Mouse (Mus musculus) hindbrain, embryonic 14.5 days (tissue): Measurements from ENCODE around the gene Exosc10. TPM values are rescaled to one million over a fixed set of nuclear protein-coding genes. Genes with fewer than 3 reads are reported as not detected.

Source experiments
- ATAC-seq: fragments of 200-750 bp; cut with Nextera tagmentation; 2 replicates; pipeline ENCODE4 v1.8.0; 2017; ENCODE audit warnings: moderate number of reproducible peaks, mild to moderate bottlenecking, moderate TSS enrichment, moderate library complexity; ENCODE audit not compliant: low FRiP score
- DNase-seq: peaks from one replicate; pipeline ENCODE4 v3.0.0-alpha.2; 2015; ENCODE audit warnings: low spot score
- H3K27ac ChIP-seq: fragments of 300-500 bp; sonication (generic); 2 replicates; pipeline ENCODE4 v1.5.1; 2014; ENCODE audit warnings: mild to moderate bottlenecking, moderate library complexity
- H3K27me3 ChIP-seq: fragments of 300-500 bp; sonication (generic); 2 replicates; pipeline ENCODE4 v1.6.1; 2014; ENCODE audit warnings: mild to moderate bottlenecking, low read length, mixed read lengths; ENCODE audit not compliant: control insufficient read depth, insufficient read depth
- H3K36me3 ChIP-seq: fragments of 300-500 bp; sonication (generic); replicated peaks from 2 replicates; pipeline ENCODE4 v1.6.1; 2014; ENCODE audit not compliant: control insufficient read depth, insufficient read depth
- H3K4me1 ChIP-seq: fragments of 300-500 bp; sonication (generic); replicated peaks from 2 replicates; pipeline ENCODE4 v1.6.1; 2014; ENCODE audit warnings: antibody characterized with exemption, low read length, mixed read lengths; ENCODE audit not compliant: control insufficient read depth, insufficient read depth
- H3K4me2 ChIP-seq: fragments of 300-500 bp; sonication (generic); replicated peaks from 2 replicates; pipeline ENCODE4 v1.6.1; 2014; ENCODE audit warnings: mild to moderate bottlenecking, moderate library complexity
- H3K4me3 ChIP-seq: fragments of 300-500 bp; sonication (generic); replicated peaks from 2 replicates; pipeline ENCODE4 v1.5.1; 2014; ENCODE audit warnings: mild to moderate bottlenecking, low read length
- H3K9ac ChIP-seq: fragments of 300-500 bp; sonication (generic); 2 replicates; pipeline ENCODE4 v1.6.1; 2014
- H3K9me3 ChIP-seq: fragments of 300-500 bp; sonication (generic); 2 replicates; pipeline ENCODE4 v1.6.1; 2016; ENCODE audit warnings: low read length; ENCODE audit not compliant: control insufficient read depth
- WGBS: fragments of 180-500 bp; shearing (Covaris S2); extraction: QIAGEN DNeasy Blood & Tissue Kit; methylation state at CpG from one replicate; pipeline ENCODE4 v1.1.7; 2014; 5-methylcytosine and 5-hydroxymethylcytosine counted together
- polyA plus RNA-seq: library from polyadenylated mRNA; unstranded; fragments of >200 nt; fragmentation: Nextera tagmentation; extraction: Ambion mirVana; gene quantifications from 2 replicates; pipeline ENCODE4 v1.2.1, GENCODE M21; 2014

Gene Exosc10
- polyA plus RNA-seq, 1 experiment from 2014 or later: 85.9 TPM

DNA sequence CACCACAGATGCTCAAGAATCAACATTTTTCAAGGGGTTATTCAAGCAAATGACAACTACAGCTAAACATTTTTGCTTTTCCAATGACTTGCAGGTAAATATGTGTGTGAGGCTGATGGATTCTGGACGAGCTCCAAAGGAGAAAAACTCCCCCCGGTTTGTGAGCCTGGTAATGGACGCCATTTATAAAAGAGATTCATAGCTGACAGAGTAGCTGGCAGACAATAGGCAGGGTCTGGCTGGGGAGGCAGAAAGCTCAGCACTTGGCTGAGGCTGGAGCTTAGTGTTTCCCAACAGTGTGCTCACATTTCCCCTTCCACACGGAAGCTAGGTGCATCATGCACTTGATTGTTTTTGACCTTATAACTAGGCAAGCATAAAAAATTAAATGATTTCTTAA lies 54.3 kb downstream of the Exosc10 start:
- Histone ChIP-seq H3K4me1 (peaks cover 4% of the 10 kb centered on the region; the same call in 1 of the 2 replicates), H3K9ac (no peak overlapping the region), H3K27ac (peak overlapping the region; percentile 38), H3K4me2 (no peak overlapping the region), H3K27me3 (no peaks in the 10 kb centered on the region), H3K4me3 (no peak overlapping the region), H3K36me3 (peaks cover 53% of the 10 kb centered on the region), H3K9me3 (no peaks in the 10 kb centered on the region)
- no peak for DNase-seq
- 47% methylated on average over 4 of the region's 4 CpGs for WGBS
- no peak for ATAC-seq

GRCm38 (mm10) chr4:148613738-148614137 lies 55.5 kb downstream of the Exosc10 start:
- no peaks in the 10 kb centered on the region for H3K9me3 ChIP-seq
- H3K27ac ChIP-seq: 0 out of 2 replicates have a peak overlapping the region, but pooled peaks have one; percentile 20
- no peak overlapping the region for H3K4me2 ChIP-seq
- H3K4me1 ChIP-seq: peaks cover 4% of the 10 kb centered on the region; the same call in 1 of the 2 replicates
- H3K27me3 ChIP-seq: no peaks in the 10 kb centered on the region
- DNase-seq (no peak), ATAC-seq (no peak)
- 45% methylated on average over 9 of the region's 9 CpGs for WGBS
- peaks cover 62% of the 10 kb centered on the region for H3K36me3 ChIP-seq
- no peak overlapping the region for H3K4me3 ChIP-seq
- H3K9ac ChIP-seq: 0 out of 2 replicates have a peak overlapping the region, but pooled peaks have one; percentile 10

GRCm38 (mm10) chr4:148619805-148620204 lies 61.6 kb downstream of the Exosc10 start:
- WGBS: 83% methylated on average over 1 of the region's 1 CpGs
- Histone ChIP-seq H3K27me3 (no peaks in the 10 kb centered on the region), H3K36me3 (peaks cover 97% of the 10 kb centered on the region), H3K27ac (no peak overlapping the region), H3K9ac (no peak overlapping the region), H3K4me1 (peaks cover 11% of the 10 kb centered on the region), H3K4me3 (no peak overlapping the region), H3K9me3 (no peaks in the 10 kb centered on the region), H3K4me2 (no peak overlapping the region)
- ATAC-seq: no peak
- no peak for DNase-seq

DNA sequence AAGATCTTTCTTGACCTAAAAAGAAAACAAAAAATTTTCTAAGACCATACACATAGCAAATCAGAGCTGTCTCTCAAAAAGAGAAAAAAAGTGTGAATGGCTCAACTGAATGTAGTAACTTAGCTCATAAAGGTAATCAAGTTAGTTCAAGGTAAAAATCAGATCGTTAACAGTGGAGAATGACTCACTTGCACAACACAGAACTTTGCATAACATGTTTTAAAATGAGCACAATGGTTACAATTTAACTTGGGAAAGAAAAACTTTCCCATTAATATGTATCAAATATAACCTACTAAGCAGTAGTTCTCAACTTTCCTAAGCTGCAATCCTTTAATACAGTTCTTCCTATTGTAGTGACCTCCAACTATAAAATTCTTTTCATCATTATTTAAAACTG lies 62.5 kb downstream of the Exosc10 start:
- Histone ChIP-seq H3K36me3 (peaks cover 93% of the 10 kb centered on the region), H3K4me1 (peaks cover 17% of the 10 kb centered on the region), H3K4me2 (no peak overlapping the region), H3K27ac (no peak overlapping the region), H3K4me3 (no peak overlapping the region), H3K9ac (no peak overlapping the region), H3K27me3 (no peaks in the 10 kb centered on the region), H3K9me3 (no peaks in the 10 kb centered on the region)
- DNase-seq: no peak
- WGBS: 100% methylated on average over 1 of the region's 1 CpGs
- ATAC-seq: no peak

DNA sequence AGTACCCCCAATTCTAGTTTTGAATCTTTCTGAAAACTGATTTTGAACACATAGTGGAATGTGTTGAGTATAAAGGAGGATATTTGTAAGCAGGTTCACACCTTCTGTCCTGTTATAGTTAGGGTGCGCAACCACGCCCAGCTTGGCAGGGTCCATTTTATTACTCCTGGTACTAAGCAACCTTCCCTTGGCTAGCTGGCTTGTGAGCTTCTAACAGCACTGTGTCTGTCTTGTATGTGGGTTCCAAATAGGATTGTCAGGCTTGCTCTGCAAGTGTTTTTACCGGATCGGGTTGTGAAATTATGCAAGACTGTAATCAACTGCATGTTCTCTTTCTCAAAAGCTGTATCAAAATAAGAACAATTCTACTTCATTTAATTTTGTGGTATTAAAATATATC lies 64.3 kb downstream of the Exosc10 start:
- ATAC-seq (no peak), DNase-seq (no peak)
- Histone ChIP-seq H3K36me3 (peaks cover 75% of the 10 kb centered on the region), H3K4me3 (no peak overlapping the region), H3K4me1 (peaks cover 17% of the 10 kb centered on the region), H3K9me3 (no peaks in the 10 kb centered on the region), H3K4me2 (no peak overlapping the region), H3K9ac (no peak overlapping the region), H3K27me3 (no peaks in the 10 kb centered on the region), H3K27ac (no peak overlapping the region)
- WGBS: 97% methylated on average over 4 of the region's 4 CpGs

- peaks cover 67% of the 10 kb centered on the region for H3K36me3 ChIP-seq
Measured at GRCm38 (mm10) chr4:148623609-148624008, 65.4 kb downstream of the Exosc10 start.

DNA sequence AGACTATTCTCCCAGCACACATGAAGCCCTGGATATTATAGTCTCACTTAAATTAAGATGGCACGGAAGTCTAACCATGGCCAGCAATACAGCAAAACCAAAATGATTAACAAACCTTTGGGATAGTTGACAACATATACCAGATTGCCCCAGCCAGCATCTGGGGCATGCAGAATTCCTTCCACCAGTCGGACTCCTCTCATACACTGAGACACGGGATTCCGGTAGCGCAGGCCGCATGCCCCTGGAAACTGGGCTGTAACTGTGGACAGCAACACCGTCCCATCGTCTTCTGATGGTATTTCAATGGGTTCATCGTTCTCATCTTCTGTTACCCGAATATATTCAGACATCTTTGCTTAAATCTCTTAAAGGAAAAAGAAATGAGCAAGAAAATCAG lies 66.8 kb downstream of the Exosc10 start:
- no peaks in the 10 kb centered on the region for H3K9me3 ChIP-seq
- peaks cover 53% of the 10 kb centered on the region for H3K36me3 ChIP-seq
- H3K4me3 ChIP-seq: 0 out of 2 replicates have a peak overlapping the region, but pooled peaks have one; percentile 66
- ATAC-seq: no peak
- no peaks in the 10 kb centered on the region for H3K27me3 ChIP-seq
- H3K4me1 ChIP-seq: peaks cover 17% of the 10 kb centered on the region
- H3K9ac ChIP-seq: no peak overlapping the region
- no peak overlapping the region for H3K27ac ChIP-seq
- no peak for DNase-seq
- WGBS: 86% methylated on average over 10 of the region's 10 CpGs
- peak overlapping the region; percentile 90 for H3K4me2 ChIP-seq

More at GRCm38 (mm10) chr4:148623609-148624008, 65.4 kb downstream of the Exosc10 start:
- Histone ChIP-seq H3K27me3 (no peaks in the 10 kb centered on the region), H3K27ac (no peak overlapping the region), H3K4me2 (no peak overlapping the region), H3K9me3 (no peaks in the 10 kb centered on the region), H3K4me3 (no peak overlapping the region), H3K9ac (no peak overlapping the region), H3K4me1 (peaks cover 17% of the 10 kb centered on the region)
- ATAC-seq (no peak), DNase-seq (no peak)
- 91% methylated on average over 4 of the region's 4 CpGs for WGBS

DNA sequence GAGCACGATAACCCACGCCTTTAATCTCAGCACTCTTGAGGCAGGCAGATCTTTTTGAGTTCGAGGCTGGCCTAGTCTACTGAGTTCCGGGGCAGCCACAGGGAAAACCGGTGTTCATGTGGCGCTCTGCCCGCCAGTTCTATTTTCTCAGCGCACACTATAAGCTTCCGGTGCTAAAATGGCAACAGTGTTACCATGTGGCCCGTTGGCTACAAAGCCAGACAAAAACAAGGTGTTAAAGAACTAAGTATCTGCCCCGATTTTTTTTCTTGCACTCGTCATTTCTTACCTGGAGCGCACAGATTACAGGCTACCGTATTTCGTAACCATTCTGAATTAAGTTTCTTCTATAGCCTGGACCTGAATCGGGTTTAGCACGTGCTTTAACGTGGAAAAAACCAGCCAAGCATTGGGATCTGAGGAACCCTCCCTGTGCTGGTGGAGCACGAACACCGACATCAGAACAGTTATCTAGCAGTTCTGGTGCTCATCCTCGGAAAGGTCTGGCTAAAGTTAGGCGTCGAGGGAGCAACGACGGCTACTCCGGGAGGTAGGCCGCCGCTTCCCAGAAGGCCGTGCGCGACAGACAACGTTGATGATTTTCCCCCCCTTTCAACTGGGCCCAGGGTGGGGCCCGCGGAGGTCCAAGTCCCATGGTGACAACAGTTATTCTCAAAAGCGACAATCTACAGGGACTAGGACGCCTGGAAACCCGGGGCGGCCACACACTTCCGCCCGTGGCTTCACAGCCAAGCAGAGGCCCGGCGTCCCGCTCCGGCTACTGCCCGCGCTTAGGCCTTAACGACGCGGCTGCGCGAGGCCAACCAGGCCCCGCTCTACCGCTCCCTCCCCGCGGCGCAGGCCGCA lies 67.8 kb downstream of the Exosc10 start:
- H3K4me3 ChIP-seq: peak overlapping the region; percentile 66
- peak overlapping the region; percentile 83 for H3K9ac ChIP-seq
- H3K9me3 ChIP-seq: no peaks in the 10 kb centered on the region
- DNase-seq (peak; percentile 49), ATAC-seq (peak; percentile 71)
- H3K36me3 ChIP-seq: peaks cover 43% of the 10 kb centered on the region
- WGBS: under 1% methylated on average over 57 of the region's 57 CpGs
- H3K27ac ChIP-seq: peak overlapping the region; percentile 91
- H3K4me2 ChIP-seq: peak overlapping the region; percentile 90
- peaks cover 17% of the 10 kb centered on the region for H3K4me1 ChIP-seq
- H3K27me3 ChIP-seq: no peaks in the 10 kb centered on the region

- ATAC-seq (peak; percentile 96), DNase-seq (peak; percentile 97)
- Histone ChIP-seq H3K9ac (peak within 1 kb of the TSS; percentile 83), H3K9me3 (no peaks in the 10 kb centered on the region), H3K27me3 (no peaks in the 10 kb centered on the region), H3K4me2 (peak within 1 kb of the TSS; percentile 90), H3K4me3 (peak within 1 kb of the TSS; percentile 66), H3K4me1 (peaks cover 17% of the 10 kb centered on the region), H3K27ac (peak within 1 kb of the TSS; percentile 91), H3K36me3 (peaks cover 36% of the 10 kb centered on the region)
- under 1% methylated on average over 51 of the region's 51 CpGs for WGBS
Measured at GRCm38 (mm10) chr4:148626623-148627185, 68.5 kb downstream of the Exosc10 start, which contains the start of gene Tardbp. Tardbp (minus strand) TSS chr4:148627019.
